Mouse (Mus musculus) left cerebral cortex, postnatal 4 days (tissue): ENCODE measurements around the gene Sptbn4. TPM values are rescaled to one million over a fixed set of nuclear protein-coding genes. Genes with fewer than 3 reads are reported as not detected.
A peak's percentile ranks its signal among the peaks of the same experiment; 100 is the strongest.

Source experiments
- DNase-seq: peaks from one replicate; pipeline ENCODE4 v3.0.0-alpha.2; 2022
- intact Hi-C: fragments of 180-260 bp; cut with DNase I; formaldehyde crosslinking; loops from one replicate; pipeline ENCODE4 v1.15.1; 2025
- total RNA-seq, 2 experiments: library from RNA; stranded (reverse); gene quantifications; 2 replicates each; pipeline ENCODE4 v1.2.3; 2021

Sptbn4 gene
- total RNA-seq, 2 experiments from 2014 or later, result 75.3 to 82.5 TPM

GRCm38 (mm10) chr7:27391416-27391815, 56.1 kb downstream of the Sptbn4 start:
- DNase-seq, result no peak
- intact Hi-C loops, result no loop called here

- DNase-seq, result no peak
- intact Hi-C loops, result no loop called here
Measured at GRCm38 (mm10) chr7:27389213-27389612, 58.3 kb downstream of the Sptbn4 start.

- intact Hi-C loops, result no loop called here
- peak; percentile 51 for DNase-seq
Measured at GRCm38 (mm10) chr7:27384731-27385130, 62.8 kb downstream of the Sptbn4 start.

GRCm38 (mm10) chr7:27384134-27384533, 63.4 kb downstream of the Sptbn4 start:
- peak; percentile 34 for DNase-seq
- intact Hi-C loops, result no loop called here

GRCm38 (mm10) chr7:27383233-27383632, 64.3 kb downstream of the Sptbn4 start:
- intact Hi-C loops, result no loop called here
- DNase-seq, result no peak

DNA sequence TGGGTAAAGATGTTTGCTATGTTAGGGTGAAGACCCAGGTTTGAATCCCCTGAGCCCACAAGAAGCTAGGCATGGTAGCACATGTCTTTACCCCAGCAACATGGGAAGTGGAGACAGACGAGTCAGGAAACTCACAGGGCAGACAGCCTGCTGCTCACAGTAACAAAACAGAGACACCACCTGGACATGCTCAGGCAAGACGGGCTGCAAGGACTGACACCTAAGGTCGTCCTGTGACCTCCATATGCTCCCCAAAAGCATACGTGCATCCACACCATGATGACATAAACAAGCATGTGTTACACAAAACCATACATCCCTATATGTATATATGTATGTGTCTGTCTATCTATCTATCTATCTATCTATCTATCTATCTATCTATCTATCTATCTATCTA, 65.9 kb downstream of the Sptbn4 start:
- DNase-seq, result no peak
- intact Hi-C loops, result no loop called here

DNA sequence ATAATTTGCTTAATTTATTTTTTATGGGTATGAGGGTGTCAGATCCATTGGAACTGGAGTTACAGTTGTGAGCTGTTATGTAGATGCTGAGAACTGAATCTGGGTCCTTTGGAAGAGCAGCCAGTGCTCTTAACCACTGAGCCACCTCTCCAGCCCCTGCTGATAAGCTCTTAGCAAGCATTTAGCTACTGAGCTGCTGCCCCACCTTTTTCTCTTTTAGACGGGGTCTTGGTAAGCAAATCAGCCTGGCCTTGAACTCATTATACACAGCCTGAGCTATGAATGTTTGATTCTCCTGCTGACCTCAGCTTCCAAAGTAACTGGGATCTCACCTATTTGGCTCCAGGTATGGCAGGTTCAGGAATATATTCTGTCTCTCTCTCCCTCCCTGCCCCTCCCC, 66.5 kb downstream of the Sptbn4 start:
- intact Hi-C loops, result no loop called here
- no peak for DNase-seq

DNA sequence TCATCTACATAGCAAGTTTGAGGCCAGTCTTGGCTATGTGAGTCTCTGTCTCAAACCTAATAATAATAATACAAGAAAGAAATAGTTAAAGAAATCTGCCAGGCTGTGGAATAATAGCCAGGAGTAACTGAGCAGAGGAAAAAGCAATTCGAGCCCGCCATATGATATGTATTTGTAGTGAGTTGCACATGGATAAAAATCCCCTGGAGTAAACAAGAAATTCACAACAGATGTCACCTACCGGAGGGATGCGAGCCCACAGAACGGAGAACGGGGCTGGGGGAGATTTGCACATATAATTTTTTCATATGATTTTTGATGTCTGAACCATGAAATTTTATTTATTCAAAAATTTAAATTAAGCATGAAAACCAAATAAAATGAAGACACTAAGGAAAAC, 67.7 kb downstream of the Sptbn4 start:
- intact Hi-C loops, result no loop called here
- DNase-seq, result no peak

GRCm38 (mm10) chr7:27378431-27378830, 69.1 kb downstream of the Sptbn4 start:
- intact Hi-C loops, result no loop called here
- peak; percentile 65 for DNase-seq

- DNase-seq, result no peak
- intact Hi-C loops, result no loop called here
Measured at GRCm38 (mm10) chr7:27375274-27375673, 72.2 kb downstream of the Sptbn4 start.

DNA sequence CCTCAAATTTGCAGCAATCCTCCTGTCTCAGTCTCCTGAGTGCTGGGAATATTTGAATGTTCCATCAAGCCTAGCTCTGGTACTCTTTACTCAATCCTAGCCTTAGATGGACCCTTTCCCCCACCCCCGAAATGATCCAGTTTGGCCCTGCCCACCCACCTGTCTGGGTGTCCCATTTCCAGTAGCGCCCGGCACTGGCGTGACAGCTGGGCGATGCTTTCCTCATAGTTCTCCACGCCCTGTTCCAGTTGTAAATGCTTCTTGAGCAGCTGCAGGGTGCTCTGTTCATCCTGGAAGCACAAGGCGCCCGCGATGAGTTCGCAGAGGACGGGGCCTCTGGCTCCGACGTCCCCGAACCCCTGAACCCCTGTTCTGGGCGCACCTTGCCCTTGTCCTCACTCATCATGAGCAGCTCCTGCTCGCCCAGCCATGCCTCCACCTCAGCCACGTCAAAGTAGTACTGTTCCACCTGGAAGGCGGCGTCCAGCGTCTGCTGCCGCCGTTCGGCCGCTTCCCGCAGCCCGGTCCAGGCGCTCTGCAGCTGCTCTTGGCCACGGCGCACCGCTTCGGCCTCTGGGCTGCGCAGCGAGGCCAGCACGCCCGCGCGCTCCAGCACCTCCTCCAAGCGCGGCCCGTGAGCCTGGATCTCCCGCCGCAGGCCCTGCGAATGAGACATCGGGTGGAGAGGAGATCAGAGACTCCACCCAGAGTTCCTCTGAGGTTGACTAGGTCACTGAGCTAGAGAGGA, 75.6 kb downstream of the Sptbn4 start:
- DNase-seq, result no peak
- intact Hi-C loops, result no loop called here

DNA sequence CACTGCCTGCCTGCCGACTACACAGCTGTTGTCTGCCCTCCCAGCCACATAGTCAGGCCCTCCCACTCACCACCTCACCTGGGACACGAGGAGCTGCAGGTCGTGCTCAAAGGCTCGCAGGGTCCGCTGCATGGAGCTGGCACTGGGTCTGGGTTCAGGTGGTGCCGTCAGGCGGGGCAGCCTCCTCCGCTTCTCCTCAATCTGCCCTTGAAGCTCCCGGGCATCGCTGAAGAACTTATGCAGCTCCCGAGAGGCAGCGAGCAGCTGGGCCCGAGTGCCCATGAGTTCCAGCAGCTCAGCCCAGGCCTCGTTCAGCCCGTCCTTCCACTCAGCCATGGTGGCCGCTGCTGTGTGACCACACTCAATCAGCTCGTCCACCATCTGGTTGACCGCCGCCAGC, 78.4 kb downstream of the Sptbn4 start:
- DNase-seq, result no peak
- intact Hi-C loops, result no loop called here

DNA sequence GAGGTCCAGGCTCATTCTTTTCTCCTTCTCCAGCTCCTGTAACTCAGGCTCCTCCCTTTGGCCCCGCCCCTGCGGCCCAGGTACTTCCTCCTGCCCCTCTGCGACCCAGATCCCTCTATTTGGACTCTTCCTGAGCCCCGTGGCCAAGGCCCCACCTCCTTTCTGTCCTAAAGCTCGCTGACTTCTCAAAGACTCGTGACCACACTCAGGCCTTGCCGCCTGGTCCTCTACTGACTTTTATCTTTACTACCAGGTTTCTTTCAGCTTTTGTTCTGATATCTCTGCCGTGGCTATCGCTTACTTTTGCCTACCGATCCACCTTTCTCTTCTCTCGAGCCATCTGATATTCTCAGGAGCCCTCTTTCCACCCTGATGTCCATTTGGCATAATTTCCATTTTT, 79.5 kb downstream of the Sptbn4 start:
- intact Hi-C loops, result no loop called here
- DNase-seq, result no peak

GRCm38 (mm10) chr7:27366082-27366844, 81.2 kb downstream of the Sptbn4 start:
- intact Hi-C loops, result no loop called here
- DNase-seq, result no peak

GRCm38 (mm10) chr7:27364379-27364778, 83.1 kb downstream of the Sptbn4 start:
- DNase-seq, result no peak
- intact Hi-C loops, result no loop called here

DNA sequence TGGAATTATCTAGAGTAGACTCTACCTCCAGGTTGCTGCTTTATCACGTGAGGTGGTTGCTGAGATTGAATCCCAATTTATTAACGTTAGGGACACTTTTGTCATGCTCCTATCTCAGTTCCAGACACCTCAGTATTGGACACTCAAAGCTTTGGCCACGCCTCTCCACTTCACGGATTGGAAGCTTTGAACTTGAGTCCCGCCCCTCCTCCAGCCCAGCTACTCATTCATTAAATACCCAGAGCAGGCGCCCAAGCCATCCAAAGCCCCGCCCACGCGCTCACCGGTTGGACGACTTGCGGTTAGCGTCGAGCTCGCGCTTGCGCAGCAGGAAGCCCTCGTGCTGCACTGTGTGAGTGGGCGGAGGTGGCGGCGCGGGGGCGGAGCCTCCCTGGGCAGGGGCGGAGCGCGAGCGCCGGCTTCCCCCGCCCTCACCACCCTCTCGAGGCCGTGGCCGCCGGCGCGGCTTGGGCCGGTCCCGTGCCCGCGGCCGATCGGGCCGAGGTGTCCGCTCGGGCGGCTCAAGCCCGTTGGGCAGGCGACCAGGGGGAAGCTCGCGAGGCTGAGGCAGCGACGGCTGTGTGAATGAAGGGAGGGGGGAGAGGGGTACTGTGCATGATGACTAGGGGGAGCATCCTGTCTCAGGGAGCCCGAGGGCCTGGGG, 86.1 kb downstream of the Sptbn4 start:
- intact Hi-C loops, result no loop called here

GRCm38 (mm10) chr7:27360749-27361148, 86.7 kb downstream of the Sptbn4 start:
- no peak for DNase-seq
- intact Hi-C loops, result no loop called here

More for the DNA sequence above, 86.1 kb downstream of the Sptbn4 start:
- DNase-seq, result peak; percentile 100

DNA sequence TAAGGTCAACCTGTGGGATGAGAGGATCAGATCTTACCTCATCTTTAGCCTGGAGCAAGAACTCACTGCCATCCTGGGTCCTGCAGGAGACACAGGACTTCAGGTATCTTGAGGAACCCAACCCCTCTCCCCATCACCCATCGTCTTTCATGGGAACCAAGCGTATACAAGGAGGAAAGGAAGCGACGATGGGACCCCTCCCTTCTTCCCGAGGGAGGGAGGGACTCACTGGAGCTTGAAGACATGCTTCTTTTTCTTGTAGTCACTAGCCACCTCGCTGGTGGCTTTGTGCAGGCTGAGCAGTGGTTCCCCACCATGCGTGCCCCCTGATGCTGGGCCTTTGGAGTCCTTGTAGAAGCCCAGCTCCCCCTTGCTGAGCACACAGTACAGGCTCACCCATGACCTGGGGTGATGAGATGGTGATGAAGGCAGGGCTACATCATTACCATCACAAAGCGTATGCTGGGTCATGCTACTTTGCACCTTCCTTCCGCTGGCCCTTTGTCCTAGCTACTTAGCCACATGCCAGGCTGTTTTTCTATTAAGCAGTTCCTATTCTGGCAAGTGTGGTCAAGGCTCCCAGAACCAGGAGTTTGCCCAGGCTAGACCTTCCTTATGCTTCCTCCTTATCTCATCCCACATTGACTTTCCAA, 87.7 kb downstream of the Sptbn4 start:
- DNase-seq, result no peak
- intact Hi-C loops, result no loop called here

DNA sequence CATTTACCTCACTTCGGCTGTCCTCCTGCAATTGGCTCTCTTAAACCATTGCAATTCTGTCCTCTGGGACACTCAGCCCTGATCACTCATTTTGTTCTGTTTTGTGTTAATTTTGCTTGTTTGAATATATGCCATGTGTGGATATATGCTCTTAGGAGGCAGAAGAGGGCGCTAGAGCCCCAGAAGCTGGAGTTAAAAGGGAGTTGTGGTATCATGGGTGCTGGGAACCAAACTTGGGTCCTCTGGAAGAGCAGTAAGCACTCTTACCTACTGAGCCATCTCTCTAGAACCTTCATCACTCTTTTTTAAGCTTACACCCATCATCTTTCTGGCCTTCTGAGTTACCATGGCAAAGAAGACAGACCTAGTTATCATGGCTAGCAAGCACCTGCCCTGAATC, 88.3 kb downstream of the Sptbn4 start:
- intact Hi-C loops, result no loop called here
- no peak for DNase-seq

DNA sequence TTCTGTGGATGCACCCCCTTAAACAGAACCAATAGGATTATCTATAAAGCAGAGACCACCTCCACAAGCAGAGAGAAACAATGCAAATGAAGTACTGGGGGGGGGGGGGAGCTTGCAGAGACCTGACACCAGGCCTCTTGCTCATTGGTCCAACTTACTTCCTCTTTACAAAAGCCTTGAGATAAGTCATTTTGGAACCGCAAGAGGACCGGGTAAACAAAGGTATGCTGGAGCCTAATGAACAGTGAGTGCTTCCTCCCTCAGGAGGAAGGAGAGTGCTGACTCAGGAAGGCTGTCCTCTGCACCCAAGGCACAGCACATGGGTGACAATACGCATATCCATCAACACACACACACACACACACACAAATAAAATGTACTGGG, 89.9 kb downstream of the Sptbn4 start:
- intact Hi-C loops, result no loop called here
- DNase-seq, result no peak

- DNase-seq, result no peak
- intact Hi-C loops, result no loop called here
Measured at GRCm38 (mm10) chr7:27356861-27357594, 90.5 kb downstream of the Sptbn4 start, which contains the start of gene Gm20479. TSS of gene Gm20479 (minus strand) at chr7:27357419.
